Mouse (Mus musculus): ENCODE measurements around the gene Tmbim6.

- no peak for TF ChIP-seq CTCF (IDR thresholded peaks at IDR 0.05; ENCODE audit: extremely low read depth, insufficient read depth, low read length)
- TF ChIP-seq POLR2A (IDR thresholded peaks at IDR 0.05; ENCODE audit: extremely low read depth, insufficient read depth, low read length) = no peak
Observed at GRCm38 (mm10) chr15:99417692-99418271, 25.1 kb downstream of the Tmbim6 start.
